Mouse (Mus musculus) urinary bladder, postnatal 36 days (tissue): ENCODE results near the gene Psmf1.

Experiments used
- DNase-seq, 2 experiments: peaks; one replicate each; pipeline ENCODE4 v3.0.0; 2022; ENCODE audit warnings: low spot score in 2 of 2, mixed read lengths in 1 of 2

The Psmf1 gene

GRCm38 (mm10) chr2:151735422-151735821 lies 8.6 kb downstream of the Psmf1 start:
- no peak for DNase-seq

- no peak for DNase-seq
Observed at GRCm38 (mm10) chr2:151733151-151733865, 10.7 kb downstream of the Psmf1 start.

- no peak for DNase-seq
Observed at GRCm38 (mm10) chr2:151724094-151724493, 19.9 kb downstream of the Psmf1 start.

GRCm38 (mm10) chr2:151716318-151717055 lies 27.5 kb downstream of the Psmf1 start:
- no peak for DNase-seq

- no peak for DNase-seq
Observed at GRCm38 (mm10) chr2:151715526-151715925, 28.5 kb downstream of the Psmf1 start.

GRCm38 (mm10) chr2:151712647-151713046 lies 31.3 kb downstream of the Psmf1 start:
- DNase-seq, result no peak

GRCm38 (mm10) chr2:151702851-151703190 lies 41.2 kb downstream of the Psmf1 start:
- no peak for DNase-seq

- DNase-seq, result peak; percentile 8 to 28
Observed at GRCm38 (mm10) chr2:151702146-151702850, 41.7 kb downstream of the Psmf1 start.

- DNase-seq, result no peak
Observed at GRCm38 (mm10) chr2:151701231-151702145, 42.5 kb downstream of the Psmf1 start, which contains the start of gene Tmem74b. Gene Tmem74b (plus strand): TSS chr2:151702008.

- DNase-seq, result no peak
Observed at GRCm38 (mm10) chr2:151682976-151683375, 61.0 kb downstream of the Psmf1 start.

- no peak for DNase-seq
Observed at GRCm38 (mm10) chr2:151682357-151682756, 61.6 kb downstream of the Psmf1 start.

- DNase-seq, result no peak
Observed at GRCm38 (mm10) chr2:151676234-151676633, 67.8 kb downstream of the Psmf1 start.

GRCm38 (mm10) chr2:151670968-151671329 lies 73.0 kb downstream of the Psmf1 start:
- no peak for DNase-seq

GRCm38 (mm10) chr2:151670026-151670967 lies 73.7 kb downstream of the Psmf1 start:
- no peak for DNase-seq

- DNase-seq, result no peak
Observed at GRCm38 (mm10) chr2:151668433-151668832, 75.6 kb downstream of the Psmf1 start, which contains the start of gene Rad21l. Gene Rad21l (minus strand): TSS chr2:151668533.
